Mouse (Mus musculus) forebrain, embryonic 13.5 days (tissue): ENCODE measurements at regions not wholly inside any gene's neighbourhood (a gene's known extent, or its start where the extent isn't known, plus 50 kb on each side); places are given as distances from the start of the nearest gene placed in this dataset.

Experiments
- ATAC-seq: fragments of 200-750 bp; cut with Nextera tagmentation; 2 replicates; pipeline ENCODE4 v1.8.0; 2017
- H3K27ac ChIP-seq: fragments of 300-500 bp; sonication (generic); 2 replicates; pipeline ENCODE4 v1.5.1; 2015; ENCODE audit warnings: inconsistent platforms, mild to moderate bottlenecking, moderate library complexity
- H3K27me3 ChIP-seq: fragments of 300-500 bp; sonication (generic); 2 replicates; pipeline ENCODE4 v1.6.1; 2015; ENCODE audit warnings: mild to moderate bottlenecking, inconsistent platforms
- H3K36me3 ChIP-seq: fragments of 300-500 bp; sonication (generic); 2 replicates; pipeline ENCODE4 v1.6.1; 2015; ENCODE audit warnings: mild to moderate bottlenecking, inconsistent platforms; ENCODE audit not compliant: poor library complexity, severe bottlenecking
- H3K4me1 ChIP-seq: fragments of 300-500 bp; sonication (generic); 2 replicates; pipeline ENCODE4 v1.6.1; 2015; ENCODE audit warnings: inconsistent platforms
- H3K4me2 ChIP-seq: fragments of 300-500 bp; sonication (generic); 2 replicates; pipeline ENCODE4 v1.6.1; 2015; ENCODE audit warnings: inconsistent platforms, mild to moderate bottlenecking, moderate library complexity
- H3K4me3 ChIP-seq: fragments of 300-500 bp; sonication (generic); 2 replicates; pipeline ENCODE4 v1.5.1; 2015; ENCODE audit warnings: mild to moderate bottlenecking, inconsistent platforms
- H3K9ac ChIP-seq: fragments of 300-500 bp; sonication (generic); 2 replicates; pipeline ENCODE4 v1.6.1; 2015; ENCODE audit warnings: mild to moderate bottlenecking, inconsistent platforms
- H3K9me3 ChIP-seq: fragments of 300-500 bp; sonication (generic); replicated peaks from 2 replicates; pipeline ENCODE4 v1.6.1; 2016; ENCODE audit warnings: inconsistent platforms
- WGBS: fragments of 180-500 bp; shearing (Covaris S2); methylation state at CpG from one replicate; pipeline ENCODE4 v1.1.7; 2015; 5-methylcytosine and 5-hydroxymethylcytosine counted together

GRCm38 (mm10) chr1:35811380-35811779 lies 256.8 kb upstream of the Hs6st1 start:
- 40% methylated on average over 6 of the region's 6 CpGs for WGBS
- Histone ChIP-seq H3K9me3 (no peaks in the 10 kb centered on the region), H3K9ac (no peak overlapping the region), H3K4me1 (peaks cover 12% of the 10 kb centered on the region), H3K4me3 (no peak overlapping the region), H3K36me3 (no peaks in the 10 kb centered on the region), H3K27me3 (no peaks in the 10 kb centered on the region), H3K4me2 (no peak overlapping the region), H3K27ac (no peak overlapping the region)
- ATAC-seq, result peak; percentile 38; the same call in 1 of the 2 replicates

- H3K9ac ChIP-seq, result no peak overlapping the region
- no peak overlapping the region for H3K4me2 ChIP-seq
- ATAC-seq, result no peak
- H3K36me3 ChIP-seq, result no peaks in the 10 kb centered on the region
- H3K27ac ChIP-seq, result no peak overlapping the region
- no peaks in the 10 kb centered on the region for H3K27me3 ChIP-seq
- peaks cover 8% of the 10 kb centered on the region for H3K4me1 ChIP-seq
- no peaks in the 10 kb centered on the region for H3K9me3 ChIP-seq
- WGBS, result 81% methylated on average over 7 of the region's 7 CpGs
- H3K4me3 ChIP-seq, result no peak overlapping the region
Measured at GRCm38 (mm10) chr1:35811795-35812194, 256.4 kb upstream of the Hs6st1 start.

GRCm38 (mm10) chr1:35813625-35814024 lies 254.6 kb upstream of the Hs6st1 start:
- no peak overlapping the region for H3K4me2 ChIP-seq
- ATAC-seq, result no peak
- 91% methylated on average over 5 of the region's 5 CpGs for whole genome bisulfite sequencing

GRCm38 (mm10) chr1:35814207-35814606 lies 254.0 kb upstream of the Hs6st1 start:
- WGBS, result 89% methylated on average over 9 of the region's 9 CpGs
- Histone ChIP-seq H3K9ac (no peak overlapping the region), H3K4me2 (no peak overlapping the region), H3K4me3 (no peak overlapping the region), H3K4me1 (peaks cover 8% of the 10 kb centered on the region), H3K27ac (no peak overlapping the region), H3K9me3 (no peaks in the 10 kb centered on the region), H3K27me3 (no peaks in the 10 kb centered on the region), H3K36me3 (no peaks in the 10 kb centered on the region)
- no peak for ATAC-seq

More at GRCm38 (mm10) chr1:35813625-35814024, 254.6 kb upstream of the Hs6st1 start:
- Histone ChIP-seq H3K4me1 (peaks cover 8% of the 10 kb centered on the region), H3K9ac (no peak overlapping the region), H3K36me3 (no peaks in the 10 kb centered on the region), H3K9me3 (no peaks in the 10 kb centered on the region), H3K27ac (no peak overlapping the region), H3K4me3 (no peak overlapping the region), H3K27me3 (no peaks in the 10 kb centered on the region)

GRCm38 (mm10) chr1:35814751-35815150 lies 253.4 kb upstream of the Hs6st1 start:
- WGBS, result 96% methylated on average over 3 of the region's 3 CpGs
- no peaks in the 10 kb centered on the region for H3K27me3 ChIP-seq
- H3K4me2 ChIP-seq, result no peak overlapping the region
- no peak overlapping the region for H3K4me3 ChIP-seq
- ATAC-seq, result no peak
- no peak overlapping the region for H3K27ac ChIP-seq
- no peak overlapping the region for H3K9ac ChIP-seq
- no peaks in the 10 kb centered on the region for H3K9me3 ChIP-seq
- H3K36me3 ChIP-seq, result no peaks in the 10 kb centered on the region
- H3K4me1 ChIP-seq, result peaks cover 8% of the 10 kb centered on the region

GRCm38 (mm10) chr1:35821791-35822190 lies 246.4 kb upstream of the Hs6st1 start:
- WGBS, result 84% methylated on average over 6 of the region's 6 CpGs

GRCm38 (mm10) chr1:35822376-35823202 lies 245.6 kb upstream of the Hs6st1 start:
- H3K4me1 ChIP-seq, result peaks cover 6% of the 10 kb centered on the region; the same call in 1 of the 2 replicates
- ATAC-seq, result no peak
- H3K4me3 ChIP-seq, result no peak overlapping the region
- H3K4me2 ChIP-seq, result no peak overlapping the region
- H3K9me3 ChIP-seq, result no peaks in the 10 kb centered on the region
- H3K36me3 ChIP-seq, result no peaks in the 10 kb centered on the region
- WGBS, result 64% methylated on average over 19 of the region's 19 CpGs
- no peak overlapping the region for H3K27ac ChIP-seq
- no peaks in the 10 kb centered on the region for H3K27me3 ChIP-seq
- H3K9ac ChIP-seq, result no peak overlapping the region

More at GRCm38 (mm10) chr1:35821791-35822190, 246.4 kb upstream of the Hs6st1 start:
- H3K9ac ChIP-seq, result no peak overlapping the region
- no peaks in the 10 kb centered on the region for H3K9me3 ChIP-seq
- H3K4me2 ChIP-seq, result no peak overlapping the region
- no peaks in the 10 kb centered on the region for H3K36me3 ChIP-seq
- no peak overlapping the region for H3K27ac ChIP-seq
- peaks cover 6% of the 10 kb centered on the region; the same call in 1 of the 2 replicates for H3K4me1 ChIP-seq
- H3K4me3 ChIP-seq, result no peak overlapping the region
- no peaks in the 10 kb centered on the region for H3K27me3 ChIP-seq
- ATAC-seq, result no peak

- Histone ChIP-seq H3K4me2 (no peak overlapping the region), H3K27ac (no peak overlapping the region), H3K27me3 (no peaks in the 10 kb centered on the region), H3K9ac (no peak overlapping the region), H3K4me1 (peaks cover 6% of the 10 kb centered on the region; the same call in 1 of the 2 replicates), H3K4me3 (no peak overlapping the region), H3K36me3 (no peaks in the 10 kb centered on the region), H3K9me3 (no peaks in the 10 kb centered on the region)
- WGBS, result 99% methylated on average over 4 of the region's 4 CpGs
- no peak for ATAC-seq
Measured at GRCm38 (mm10) chr1:35823496-35823895, 244.7 kb upstream of the Hs6st1 start.

- ATAC-seq, result 0 out of 2 replicates have a peak, but pooled peaks have one; percentile 36
- no peaks in the 10 kb centered on the region for H3K9me3 ChIP-seq
- no peaks in the 10 kb centered on the region for H3K36me3 ChIP-seq
- H3K27me3 ChIP-seq, result no peaks in the 10 kb centered on the region
- H3K9ac ChIP-seq, result no peak overlapping the region
- H3K4me3 ChIP-seq, result no peak overlapping the region
- H3K4me1 ChIP-seq, result peaks cover 6% of the 10 kb centered on the region; the same call in 1 of the 2 replicates
- 64% methylated on average over 24 of the region's 24 CpGs for WGBS
- no peak overlapping the region for H3K4me2 ChIP-seq
- no peak overlapping the region for H3K27ac ChIP-seq
Measured at GRCm38 (mm10) chr1:35823981-35824880, 244.0 kb upstream of the Hs6st1 start.

GRCm38 (mm10) chr1:35825531-35825966 lies 242.7 kb upstream of the Hs6st1 start:
- Histone ChIP-seq H3K4me3 (no peak overlapping the region), H3K36me3 (no peaks in the 10 kb centered on the region), H3K9me3 (no peaks in the 10 kb centered on the region), H3K4me1 (peaks cover 6% of the 10 kb centered on the region; the same call in 1 of the 2 replicates), H3K27ac (no peak overlapping the region), H3K9ac (no peak overlapping the region), H3K27me3 (no peaks in the 10 kb centered on the region), H3K4me2 (no peak overlapping the region)
- WGBS, result 89% methylated on average over 10 of the region's 10 CpGs
- no peak for ATAC-seq

GRCm38 (mm10) chr1:35826575-35827114 lies 241.6 kb upstream of the Hs6st1 start:
- Histone ChIP-seq H3K9ac (no peak overlapping the region), H3K36me3 (no peaks in the 10 kb centered on the region), H3K27ac (no peak overlapping the region), H3K4me3 (no peak overlapping the region), H3K9me3 (no peaks in the 10 kb centered on the region), H3K4me1 (peaks cover 6% of the 10 kb centered on the region; the same call in 1 of the 2 replicates), H3K4me2 (no peak overlapping the region), H3K27me3 (no peaks in the 10 kb centered on the region)
- ATAC-seq, result no peak
- WGBS, result 85% methylated on average over 7 of the region's 7 CpGs

GRCm38 (mm10) chr1:35827471-35827870 lies 240.7 kb upstream of the Hs6st1 start:
- Histone ChIP-seq H3K4me3 (no peak overlapping the region), H3K36me3 (no peaks in the 10 kb centered on the region), H3K4me2 (no peak overlapping the region), H3K27me3 (no peaks in the 10 kb centered on the region), H3K9me3 (no peaks in the 10 kb centered on the region), H3K27ac (no peak overlapping the region), H3K4me1 (peaks cover 6% of the 10 kb centered on the region; the same call in 1 of the 2 replicates), H3K9ac (no peak overlapping the region)
- 87% methylated on average over 3 of the region's 3 CpGs for WGBS
- ATAC-seq, result no peak
